Comparison of ENCODE assay signal across 13 mouse cellular contexts in the genomic region with DNA sequence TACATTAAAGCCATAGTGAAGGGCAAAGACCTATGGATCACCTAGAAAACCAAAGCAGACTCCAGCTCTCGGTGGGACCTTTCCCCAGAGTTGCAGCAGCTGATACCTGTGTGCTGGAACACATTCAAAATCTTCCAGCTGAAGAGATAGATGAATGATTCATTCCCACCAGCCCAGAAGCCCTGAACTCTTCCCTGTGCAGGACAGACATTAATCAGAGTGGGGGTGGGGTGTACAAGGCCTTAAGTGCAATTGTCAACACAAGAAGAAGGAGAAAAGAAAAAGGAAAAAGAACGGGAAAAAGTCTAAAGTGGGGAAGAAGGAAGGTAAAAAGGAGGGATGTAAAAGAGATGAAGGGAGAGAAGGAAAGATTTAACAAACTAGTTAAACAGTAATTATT.
"Had no signal": no experiment of that assay in that cellular context is flagged by ENCODE, and none has a peak within 500 bp of the region (broad histone marks: within the 10 kb centered on the region; RNA-seq: fewer than 3 reads in every experiment).

No protein-coding gene starts in this region.

- H3K9ac ChIP-seq: liver, embryonic 12.5 days; lung, embryonic 14.5 days; stomach, embryonic 15.5 days had no signal

- H3K4me3 ChIP-seq: limb, embryonic 10.5 days; liver, embryonic 12.5 days; midbrain, embryonic 10.5 days; stomach, embryonic 15.5 days had no signal

- H3K4me2 ChIP-seq: liver, embryonic 12.5 days; lung, embryonic 14.5 days; stomach, embryonic 15.5 days had no signal

- H3K27me3 ChIP-seq: liver, embryonic 12.5 days; stomach, embryonic 15.5 days had no signal

- H3K27ac ChIP-seq: limb, embryonic 10.5 days; liver, embryonic 12.5 days; midbrain, embryonic 10.5 days; stomach, embryonic 15.5 days had no signal

- DNase-seq: kidney, adult 8-10 months; kidney, postnatal 10 days; lung, embryonic 14.5 days; lung, postnatal 10 days; lung, postnatal 4 days; right cerebral cortex, postnatal 14 days; thymus, adult 2 months; thymus, postnatal 25 days had no signal

- H3K4me1 ChIP-seq: stomach, embryonic 15.5 days had no signal

- H3K9me3 ChIP-seq: limb, embryonic 10.5 days; liver, embryonic 12.5 days; midbrain, embryonic 10.5 days; stomach, embryonic 15.5 days had no signal

- H3K36me3 ChIP-seq: limb, embryonic 10.5 days; liver, embryonic 12.5 days; midbrain, embryonic 10.5 days; stomach, embryonic 15.5 days had no signal

- ATAC-seq: liver, embryonic 12.5 days; midbrain, embryonic 16.5 days had no signal
